Mouse (Mus musculus) CD4-positive naive resting alpha-beta T cell, adult 76 days (primary cell): ENCODE results near the gene Gpa33. TPM values are rescaled to one million over a fixed set of nuclear protein-coding genes. Genes with fewer than 3 reads are reported as not detected.

ENCODE experiments used
- total RNA-seq: library from RNA; stranded (reverse); gene quantifications from one replicate; pipeline ENCODE4 v1.2.4, GENCODE M21; 2023

Gene Gpa33
- total RNA-seq, result not detected

GRCm38 (mm10) chr1:166130224-166130860 is at the start of gene Gpa33:
Gene Gpa33, plus strand, starts transcription at chr1:166130238.

GRCm38 (mm10) chr1:166127719-166128118 is 2.3 kb upstream of the Gpa33 start, which contains the start of gene Dusp27:
Gene Dusp27, minus strand, starts transcription at chr1:166127922.

Other genes with a start within 250 kb of the Gpa33 start
- 46.3 TPM for gene Pou2f1, start 127.6 kb upstream of the Gpa33 start, total RNA-seq
- gene Dusp27, start 2.3 kb upstream of the Gpa33 start, total RNA-seq, result not detected
- gene Mael, start 108.5 kb downstream of the Gpa33 start, total RNA-seq, result not detected
- 0.15 TPM for gene Ildr2, start 123.9 kb downstream of the Gpa33 start, total RNA-seq
- gene Tada1, start 248.9 kb downstream of the Gpa33 start, total RNA-seq, result 23.9 TPM